Mouse (Mus musculus): ENCODE results near the gene Tpgs1.
"Not testable (repeated sequence)": the region's sequence is repeated elsewhere in the genome, so short reads cannot be mapped to it uniquely, and the experiment has no call there.

GRCm38 (mm10) chr10:79702970-79703369 lies 33.8 kb downstream of the Tpgs1 start:
- not testable (repeated sequence) for TF ChIP-seq CTCF (IDR thresholded peaks at IDR 0.05; ENCODE audit: extremely low read depth, insufficient read length, insufficient replicate concordance, low read depth, low read length); POLR2A (IDR thresholded peaks at IDR 0.05; ENCODE audit: low read depth, low read length)

Data from small intestine, adult 2 months (tissue).